Mouse (Mus musculus): Measurements from ENCODE around the gene Pkd1. TPM values are rescaled to one million over a fixed set of nuclear protein-coding genes. Genes with fewer than 3 reads are reported as not detected.
A peak's percentile ranks its signal among the peaks of the same experiment; 100 is the strongest.

Pkd1 gene
- total and polyA plus RNA-seq, 3 experiments = 35.6 to 48.5 (median 36.2) TPM

DNA sequence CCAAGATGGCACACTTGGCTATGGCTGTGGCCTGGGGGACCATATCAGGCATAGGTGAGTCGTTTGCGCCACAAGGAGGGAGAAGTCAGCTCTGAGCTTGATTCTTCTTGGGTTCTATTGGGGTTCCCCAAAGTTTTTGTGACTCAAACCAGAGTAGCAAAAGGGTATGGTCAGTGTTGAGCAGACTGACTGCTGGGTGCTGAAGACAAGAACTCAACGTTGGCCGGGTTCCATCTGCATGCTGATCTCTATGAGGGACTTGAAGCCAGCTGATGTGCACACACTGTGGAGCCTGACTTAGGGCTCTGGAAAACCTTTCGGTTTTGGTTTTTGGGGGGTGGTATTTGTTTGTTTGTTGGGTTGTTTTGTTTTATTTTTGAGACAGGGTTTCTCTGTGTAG lies 86.1 kb downstream of the Pkd1 start:
- WGBS = 66% methylated on average over 5 of the region's 5 CpGs
- H3K4me3 ChIP-seq = no peak overlapping the region
- TF ChIP-seq CTCF (IDR thresholded peaks at IDR 0.05) (no peak), EP300 (IDR thresholded peaks at IDR 0.05; ENCODE audit: insufficient read depth, low read depth, low read length) (no peak), POLR2A (IDR thresholded peaks at IDR 0.05; ENCODE audit: insufficient read depth, low read depth, low read length) (no peak)
- no peaks in the 10 kb centered on the region for H3K27me3 ChIP-seq (ENCODE audit: control insufficient read depth, insufficient read depth, low read length)
- peak overlapping the region; percentile 98 for H3K27ac ChIP-seq
- H3K9ac ChIP-seq (ENCODE audit: low read depth, low read length) = no peak overlapping the region
- intact Hi-C loops (cut with DNase I) = no loop called here
- peaks cover 12% of the 10 kb centered on the region for H3K36me3 ChIP-seq (ENCODE audit: control insufficient read depth, insufficient read depth, low read length)
- H3K79me2 ChIP-seq (replicated peaks; ENCODE audit: control insufficient read depth, insufficient read depth, low read length) = no peaks in the 10 kb centered on the region
- DNase-seq = no peak
- peaks cover 38% of the 10 kb centered on the region for H3K4me1 ChIP-seq (ENCODE audit: control insufficient read depth, insufficient read depth, low read length)

DNA sequence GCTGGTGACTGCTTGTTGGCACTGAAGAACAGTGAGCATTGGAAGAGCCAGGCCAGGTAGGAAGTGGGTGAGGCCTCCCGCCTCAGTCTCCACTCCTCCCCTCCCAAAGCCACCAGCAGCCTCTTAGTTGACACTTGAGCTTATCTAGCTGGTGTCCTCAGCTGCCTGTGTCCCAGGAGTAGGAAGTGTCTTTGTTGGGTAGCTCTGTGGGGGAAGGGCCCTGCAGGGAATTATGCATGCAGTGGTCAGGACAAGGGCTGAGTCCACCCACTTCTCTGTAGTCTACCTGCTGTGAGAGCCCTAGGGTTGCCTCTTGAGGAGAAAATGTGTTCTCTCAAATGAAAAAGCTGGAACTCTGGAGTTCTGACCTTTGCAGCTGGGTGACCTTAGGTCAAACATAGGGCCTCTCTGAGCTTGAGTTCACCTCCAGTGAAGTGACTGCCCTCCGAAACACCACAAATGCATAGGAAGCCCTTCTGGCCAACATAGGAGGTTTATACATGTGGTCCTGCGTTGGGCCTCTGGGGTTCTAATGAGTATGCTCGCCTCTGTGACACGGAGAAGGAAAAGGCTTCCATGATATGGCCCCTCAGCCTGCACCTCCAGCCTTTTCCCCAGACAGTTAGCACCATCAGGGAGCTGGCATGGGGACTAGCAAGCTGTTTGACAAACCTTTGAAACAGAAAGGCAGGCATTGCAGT lies 87.3 kb downstream of the Pkd1 start:
- Histone ChIP-seq H3K9ac (ENCODE audit: low read depth, low read length) (no peak overlapping the region), H3K4me3 (no peak overlapping the region), H3K4me1 (ENCODE audit: control insufficient read depth, insufficient read depth, low read length) (peaks cover 35% of the 10 kb centered on the region), H3K79me2 (replicated peaks; ENCODE audit: control insufficient read depth, insufficient read depth, low read length) (no peaks in the 10 kb centered on the region), H3K36me3 (ENCODE audit: control insufficient read depth, insufficient read depth, low read length) (peaks cover 12% of the 10 kb centered on the region), H3K27ac (peak overlapping the region; percentile 45), H3K27me3 (ENCODE audit: control insufficient read depth, insufficient read depth, low read length) (no peaks in the 10 kb centered on the region)
- peak; percentile 36 to 53 for DNase-seq
- TF ChIP-seq CTCF (IDR thresholded peaks at IDR 0.05) (no peak), POLR2A (IDR thresholded peaks at IDR 0.05; ENCODE audit: insufficient read depth, low read depth, low read length) (peak; percentile 24; the same call in 1 of the 2 replicates), EP300 (IDR thresholded peaks at IDR 0.05; ENCODE audit: insufficient read depth, low read depth, low read length) (0 out of 2 replicates have a peak, but pooled peaks have one; percentile 32)
- WGBS = 59% methylated on average over 5 of the region's 5 CpGs
- intact Hi-C loops (cut with DNase I) = no loop called here

DNA sequence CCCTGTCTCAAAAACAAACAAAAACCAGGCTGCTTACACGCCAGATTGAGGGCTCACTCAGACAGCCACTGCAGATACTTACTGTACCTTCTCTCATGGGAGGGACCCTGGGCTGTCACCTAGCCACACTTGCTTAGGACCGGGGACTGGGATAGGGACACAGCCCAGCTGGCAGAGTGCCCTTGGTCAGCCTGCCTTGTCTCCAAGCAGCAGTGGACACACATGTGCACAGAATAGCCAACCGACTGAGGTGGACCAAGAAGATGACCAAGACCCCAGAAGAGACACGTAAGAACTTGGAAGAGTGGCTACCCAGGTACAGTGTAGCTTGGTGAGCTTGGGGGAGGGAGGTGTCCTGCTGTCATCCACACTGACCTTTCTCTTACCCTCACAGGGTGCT lies 88.6 kb downstream of the Pkd1 start:
- H3K27ac ChIP-seq = peak overlapping the region; percentile 44
- H3K4me3 ChIP-seq = no peak overlapping the region
- intact Hi-C loops (cut with DNase I) = no loop called here
- no peak for TF ChIP-seq EP300 (IDR thresholded peaks at IDR 0.05; ENCODE audit: insufficient read depth, low read depth, low read length)
- TF ChIP-seq POLR2A (IDR thresholded peaks at IDR 0.05; ENCODE audit: insufficient read depth, low read depth, low read length) = no peak; the same call in 1 of the 2 replicates
- TF ChIP-seq CTCF (IDR thresholded peaks at IDR 0.05) = no peak
- peaks cover 34% of the 10 kb centered on the region for H3K4me1 ChIP-seq (ENCODE audit: control insufficient read depth, insufficient read depth, low read length)
- 59% methylated on average over 4 of the region's 4 CpGs for WGBS
- H3K9ac ChIP-seq (ENCODE audit: low read depth, low read length) = no peak overlapping the region
- no peaks in the 10 kb centered on the region for H3K27me3 ChIP-seq (ENCODE audit: control insufficient read depth, insufficient read depth, low read length)
- peak; percentile 41 to 60 for DNase-seq
- H3K36me3 ChIP-seq (ENCODE audit: control insufficient read depth, insufficient read depth, low read length) = peaks cover 12% of the 10 kb centered on the region
- peaks cover 2% of the 10 kb centered on the region; the same call in 1 of the 2 replicates for H3K79me2 ChIP-seq (replicated peaks; ENCODE audit: control insufficient read depth, insufficient read depth, low read length)

DNA sequence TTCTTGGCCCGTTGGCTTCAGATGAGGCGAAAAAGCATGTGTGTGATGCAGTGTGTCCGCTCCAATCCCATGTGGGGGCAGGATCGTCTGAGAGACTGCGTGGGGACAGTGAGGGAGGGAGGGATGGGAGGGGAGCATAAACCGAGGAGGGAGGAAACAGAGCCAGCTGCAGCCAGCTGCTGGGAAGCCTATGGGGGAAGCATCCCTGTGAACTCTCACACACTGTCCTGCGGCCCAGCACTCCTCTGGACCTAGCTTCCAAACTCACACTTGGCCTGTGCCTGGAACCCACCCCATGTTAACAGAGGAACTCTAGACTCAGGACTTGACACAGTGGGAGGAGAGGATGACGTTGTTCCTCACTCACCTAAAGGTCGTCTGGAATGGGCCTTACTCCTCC lies 89.2 kb downstream of the Pkd1 start:
- Histone ChIP-seq H3K4me3 (peak overlapping the region; percentile 7; the same call in 1 of the 2 replicates), H3K79me2 (replicated peaks; ENCODE audit: control insufficient read depth, insufficient read depth, low read length) (peaks cover 2% of the 10 kb centered on the region; the same call in 1 of the 2 replicates), H3K4me1 (ENCODE audit: control insufficient read depth, insufficient read depth, low read length) (peaks cover 29% of the 10 kb centered on the region), H3K27me3 (ENCODE audit: control insufficient read depth, insufficient read depth, low read length) (no peaks in the 10 kb centered on the region), H3K36me3 (ENCODE audit: control insufficient read depth, insufficient read depth, low read length) (peaks cover 12% of the 10 kb centered on the region), H3K9ac (ENCODE audit: low read depth, low read length) (no peak overlapping the region), H3K27ac (peak overlapping the region; percentile 44)
- DNase-seq = peak; percentile 74 to 80
- WGBS = 50% methylated on average over 9 of the region's 9 CpGs
- intact Hi-C loops (cut with DNase I) = no loop called here
- TF ChIP-seq CTCF (IDR thresholded peaks at IDR 0.05) = no peak
- TF ChIP-seq EP300 (IDR thresholded peaks at IDR 0.05; ENCODE audit: insufficient read depth, low read depth, low read length) = 0 out of 2 replicates have a peak, but pooled peaks have one; percentile 60

DNA sequence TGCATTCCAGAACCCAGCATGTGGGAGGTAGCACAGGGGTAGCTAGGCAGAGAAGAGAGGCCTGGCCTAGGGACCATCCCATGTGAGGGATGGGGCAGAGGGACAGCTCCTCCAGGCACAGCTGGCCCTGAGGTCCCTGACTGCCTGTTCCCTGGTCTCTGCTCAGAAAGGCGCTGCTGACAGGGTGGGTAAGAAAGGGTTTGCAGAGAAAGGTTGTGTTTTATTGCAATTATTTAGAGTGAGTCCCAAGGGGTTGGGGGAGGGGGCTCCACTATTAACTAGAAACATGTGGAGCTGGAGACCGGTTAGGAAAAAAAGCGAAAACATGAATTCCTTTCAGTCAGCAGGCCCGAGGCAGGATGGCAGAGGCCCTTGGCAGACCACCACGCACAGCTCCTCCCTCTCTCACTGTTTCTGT lies 89.9 kb downstream of the Pkd1 start:
- Histone ChIP-seq H3K27me3 (ENCODE audit: control insufficient read depth, insufficient read depth, low read length) (no peaks in the 10 kb centered on the region), H3K4me3 (no peak overlapping the region; the same call in 1 of the 2 replicates), H3K36me3 (ENCODE audit: control insufficient read depth, insufficient read depth, low read length) (peaks cover 12% of the 10 kb centered on the region), H3K79me2 (replicated peaks; ENCODE audit: control insufficient read depth, insufficient read depth, low read length) (peaks cover 2% of the 10 kb centered on the region; the same call in 1 of the 2 replicates), H3K27ac (peak overlapping the region; percentile 44), H3K9ac (ENCODE audit: low read depth, low read length) (no peak overlapping the region), H3K4me1 (ENCODE audit: control insufficient read depth, insufficient read depth, low read length) (peaks cover 24% of the 10 kb centered on the region)
- no peak for DNase-seq
- WGBS = 59% methylated on average over 5 of the region's 5 CpGs
- intact Hi-C loops (cut with DNase I) = no loop called here
- TF ChIP-seq POLR2A (IDR thresholded peaks at IDR 0.05; ENCODE audit: insufficient read depth, low read depth, low read length) (no peak), EP300 (IDR thresholded peaks at IDR 0.05; ENCODE audit: insufficient read depth, low read depth, low read length) (no peak), CTCF (IDR thresholded peaks at IDR 0.05) (no peak)

DNA sequence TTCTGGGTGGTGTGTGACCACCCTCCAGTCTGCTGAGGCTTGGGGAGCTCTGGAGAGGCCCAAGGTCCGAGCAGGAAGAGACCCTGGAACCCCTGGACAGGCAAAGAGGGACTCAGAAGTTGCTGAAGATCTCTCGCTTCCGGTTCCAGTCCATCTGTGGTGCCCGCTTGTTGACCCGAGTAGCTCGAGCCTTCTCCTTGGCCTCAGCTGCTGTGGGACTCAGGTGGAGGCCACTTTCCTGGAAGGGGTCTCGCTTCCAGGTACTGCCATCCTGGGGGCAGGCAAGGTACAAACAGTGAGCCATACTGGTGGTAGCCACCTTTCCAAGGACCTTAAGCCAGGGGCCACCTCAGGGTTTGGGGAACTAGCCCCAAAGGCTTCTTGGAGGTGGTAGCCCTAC lies 90.5 kb downstream of the Pkd1 start:
- TF ChIP-seq CTCF (IDR thresholded peaks at IDR 0.05) (no peak), POLR2A (IDR thresholded peaks at IDR 0.05; ENCODE audit: insufficient read depth, low read depth, low read length) (no peak), EP300 (IDR thresholded peaks at IDR 0.05; ENCODE audit: insufficient read depth, low read depth, low read length) (no peak)
- H3K27me3 ChIP-seq (ENCODE audit: control insufficient read depth, insufficient read depth, low read length) = no peaks in the 10 kb centered on the region

More for the DNA sequence above, 90.5 kb downstream of the Pkd1 start:
- intact Hi-C loops (cut with DNase I) = loop anchor here (10.0 kb wide), 1 partner anchor 435 kb away; no protein-coding TSS in a partner anchor
- peaks cover 12% of the 10 kb centered on the region for H3K36me3 ChIP-seq (ENCODE audit: control insufficient read depth, insufficient read depth, low read length)
- H3K4me3 ChIP-seq = no peak overlapping the region; the same call in 1 of the 2 replicates
- no peak for DNase-seq
- no peak overlapping the region for H3K9ac ChIP-seq (ENCODE audit: low read depth, low read length)
- peaks cover 21% of the 10 kb centered on the region for H3K4me1 ChIP-seq (ENCODE audit: control insufficient read depth, insufficient read depth, low read length)
- H3K79me2 ChIP-seq (replicated peaks; ENCODE audit: control insufficient read depth, insufficient read depth, low read length) = peaks cover 2% of the 10 kb centered on the region; the same call in 1 of the 2 replicates
- peak overlapping the region; percentile 44 for H3K27ac ChIP-seq
- 81% methylated on average over 7 of the region's 7 CpGs for WGBS
